Mouse (Mus musculus): ENCODE measurements around the gene Col6a3.

GRCm38 (mm10) chr1:90751221-90751620 lies 92.5 kb downstream of the Col6a3 start:
- TF ChIP-seq CTCF (conservative IDR thresholded peaks at IDR 0.05; ENCODE audit: insufficient read depth, insufficient read length, low read depth, low read length) (no peak), POLR2A (IDR thresholded peaks at IDR 0.05; ENCODE audit: low read depth, low read length) (no peak)

Measured in kidney, adult 2 months (tissue).